Mouse (Mus musculus): ENCODE measurements around the gene Igfals. TPM values are rescaled to one million over a fixed set of nuclear protein-coding genes. Genes with fewer than 3 reads are reported as not detected.

Gene Igfals
- polyA plus RNA-seq, 1 experiment from 2014 or later = 4.8 TPM

DNA sequence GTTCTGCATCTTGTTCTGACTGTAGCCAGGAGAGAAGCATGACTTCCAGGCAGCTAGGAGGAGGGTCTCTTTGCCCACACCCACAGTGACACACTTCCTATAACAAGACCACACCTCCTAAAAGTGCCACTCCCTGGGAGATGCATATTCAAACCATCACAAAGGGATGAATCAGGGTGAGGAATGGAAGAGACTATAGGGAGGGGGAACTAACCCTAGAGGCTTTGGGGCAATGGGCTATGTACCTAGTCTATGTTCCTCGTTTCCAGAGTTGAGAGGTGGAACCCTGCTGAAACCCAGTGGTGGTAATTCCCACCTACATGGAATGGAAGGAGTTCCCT lies 8.6 kb downstream of the Igfals start:
- no peaks in the 10 kb centered on the region for H3K4me1 ChIP-seq (ENCODE audit: insufficient read depth, low read depth, low read length)
- H3K9me3 ChIP-seq (ENCODE audit: low read length) = no peaks in the 10 kb centered on the region
- no peaks in the 10 kb centered on the region for H3K36me3 ChIP-seq (ENCODE audit: insufficient read depth, low read length)
- 40% methylated on average over 1 of the region's 1 CpGs for WGBS
- no peak overlapping the region for H3K4me2 ChIP-seq (replicated peaks; ENCODE audit: low read depth, low read length)
- H3K9ac ChIP-seq (replicated peaks; ENCODE audit: low read depth) = no peak overlapping the region
- no peaks in the 10 kb centered on the region for H3K27me3 ChIP-seq (replicated peaks; ENCODE audit: insufficient read depth, low read length)
- no peak overlapping the region for H3K4me3 ChIP-seq (ENCODE audit: low read depth, low read length)
- DNase-seq (ENCODE audit: low spot score) = no peak
- H3K27ac ChIP-seq (ENCODE audit: low read length) = no peak overlapping the region
- no peak for ATAC-seq
- TF ChIP-seq CTCF (IDR thresholded peaks at IDR 0.05) (no peak), EP300 (IDR thresholded peaks at IDR 0.05) (no peak)

DNA sequence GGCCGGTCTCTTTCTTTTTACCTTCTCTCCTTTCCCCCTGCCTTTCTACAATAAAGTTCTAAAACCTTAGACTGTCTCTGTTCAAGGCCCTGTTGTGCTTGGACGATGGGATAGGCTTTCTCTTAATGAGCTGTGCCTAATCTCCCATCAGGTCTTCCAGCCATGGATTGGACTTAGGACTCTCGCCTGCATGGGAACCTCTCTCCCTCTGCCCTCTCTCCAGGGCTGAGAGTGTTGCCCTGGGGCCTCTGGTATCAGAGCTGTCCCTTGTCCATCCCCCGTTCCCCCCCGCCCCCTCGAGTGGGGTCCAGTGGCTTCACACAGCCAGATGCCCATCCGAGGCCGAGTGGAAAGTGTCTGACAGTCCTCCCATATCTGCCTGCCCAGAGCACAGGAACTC lies 9.2 kb downstream of the Igfals start:
- DNase-seq (ENCODE audit: low spot score) (no peak), ATAC-seq (no peak)
- Histone ChIP-seq H3K27me3 (replicated peaks; ENCODE audit: insufficient read depth, low read length) (no peaks in the 10 kb centered on the region), H3K36me3 (ENCODE audit: insufficient read depth, low read length) (no peaks in the 10 kb centered on the region), H3K27ac (ENCODE audit: low read length) (no peak overlapping the region), H3K4me1 (ENCODE audit: insufficient read depth, low read depth, low read length) (no peaks in the 10 kb centered on the region), H3K9me3 (ENCODE audit: low read length) (no peaks in the 10 kb centered on the region), H3K4me3 (ENCODE audit: low read depth, low read length) (no peak overlapping the region), H3K4me2 (replicated peaks; ENCODE audit: low read depth, low read length) (no peak overlapping the region), H3K9ac (replicated peaks; ENCODE audit: low read depth) (no peak overlapping the region)
- 74% methylated on average over 8 of the region's 8 CpGs for WGBS
- TF ChIP-seq EP300 (IDR thresholded peaks at IDR 0.05) (no peak), CTCF (IDR thresholded peaks at IDR 0.05) (no peak)

DNA sequence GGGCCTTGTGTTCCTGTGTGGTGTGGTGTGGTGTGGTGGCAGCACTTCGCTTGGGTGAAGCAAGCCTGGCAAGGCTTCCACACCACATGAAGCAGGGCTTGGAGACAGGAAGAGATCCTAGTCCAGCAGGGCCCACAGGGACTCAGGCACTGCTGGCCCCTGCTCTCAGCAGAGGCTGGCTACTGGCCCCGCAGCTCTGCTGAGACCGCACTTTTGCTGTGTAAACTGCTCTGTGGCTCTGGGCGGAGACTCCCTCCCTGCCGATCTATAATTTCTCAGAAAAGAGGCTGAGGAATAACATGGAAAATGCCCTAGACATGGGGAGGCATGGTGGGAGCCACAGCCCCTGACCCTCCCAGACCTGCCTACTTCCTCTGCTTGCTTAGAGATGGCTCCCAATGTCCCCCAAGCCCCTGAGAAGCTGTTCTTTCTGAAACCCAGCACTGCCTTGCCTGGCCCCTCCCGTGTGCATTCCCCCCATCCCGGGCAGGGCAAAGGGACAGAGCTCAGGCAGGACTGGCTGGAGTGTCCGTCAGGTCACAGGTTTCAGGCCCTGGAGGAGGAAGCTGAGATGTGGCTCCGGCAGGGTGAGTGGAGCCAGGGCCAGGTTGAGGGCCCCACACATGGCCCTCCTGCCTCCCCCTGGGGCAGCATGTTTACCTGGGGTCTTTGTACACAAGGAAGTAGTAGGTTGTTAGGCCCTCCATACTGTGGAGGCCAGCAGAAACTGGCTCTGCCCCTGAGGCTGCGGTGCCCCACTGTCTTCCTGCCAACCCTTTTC lies 11.7 kb downstream of the Igfals start:
- DNase-seq (ENCODE audit: low spot score) (no peak), ATAC-seq (peak; percentile 23)
- Histone ChIP-seq H3K36me3 (ENCODE audit: insufficient read depth, low read length) (no peaks in the 10 kb centered on the region), H3K9ac (replicated peaks; ENCODE audit: low read depth) (no peak overlapping the region), H3K27me3 (replicated peaks; ENCODE audit: insufficient read depth, low read length) (no peaks in the 10 kb centered on the region), H3K27ac (ENCODE audit: low read length) (peak overlapping the region; percentile 62), H3K4me2 (replicated peaks; ENCODE audit: low read depth, low read length) (peak overlapping the region; percentile 19; the same call in 1 of the 2 replicates), H3K4me3 (ENCODE audit: low read depth, low read length) (no peak overlapping the region), H3K4me1 (ENCODE audit: insufficient read depth, low read depth, low read length) (no peaks in the 10 kb centered on the region), H3K9me3 (ENCODE audit: low read length) (no peaks in the 10 kb centered on the region)
- no peak for TF ChIP-seq CTCF (IDR thresholded peaks at IDR 0.05)
- no peak for TF ChIP-seq EP300 (IDR thresholded peaks at IDR 0.05)
- 42% methylated on average over 10 of the region's 10 CpGs for WGBS

DNA sequence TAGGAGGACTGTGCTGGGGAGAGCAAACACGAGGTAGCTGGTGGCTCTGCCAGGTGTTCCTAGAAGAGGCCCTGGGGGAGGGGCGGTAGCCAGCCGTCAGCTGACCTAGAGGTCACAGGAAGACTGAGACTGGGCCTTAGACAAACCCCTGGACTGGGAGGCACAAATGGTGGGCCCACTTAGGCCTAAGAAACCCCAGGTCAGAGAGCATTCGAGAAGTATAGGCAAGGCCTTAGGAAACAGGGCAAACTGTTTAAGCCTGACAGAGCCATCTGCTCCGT lies 12.3 kb downstream of the Igfals start:
- H3K9ac ChIP-seq (replicated peaks; ENCODE audit: low read depth) = no peak overlapping the region

DNA sequence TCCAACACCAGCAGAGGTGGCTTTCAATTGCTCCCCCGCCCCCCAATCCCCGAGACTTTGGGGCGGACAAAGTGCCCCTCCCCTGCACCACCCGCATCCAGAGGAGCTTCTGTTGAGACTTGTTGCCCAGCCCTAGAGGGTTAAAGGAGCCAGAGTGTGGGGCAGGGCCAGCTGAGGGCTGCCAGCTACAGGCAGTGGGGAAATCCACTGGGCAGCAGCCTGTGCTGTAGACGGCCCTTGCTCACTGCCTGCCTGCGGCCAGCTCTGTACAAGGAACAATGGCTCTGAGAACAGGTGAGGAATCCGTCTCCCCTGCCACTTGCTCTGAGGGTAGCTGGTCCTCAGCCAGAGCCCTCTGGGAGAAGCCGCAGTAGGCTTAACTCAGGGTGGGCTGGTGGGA lies 12.7 kb downstream of the Igfals start:
- peak overlapping the region; percentile 62 for H3K27ac ChIP-seq (ENCODE audit: low read length)
- peaks cover 3% of the 10 kb centered on the region; the same call in 1 of the 2 replicates for H3K36me3 ChIP-seq (ENCODE audit: insufficient read depth, low read length)
- 56% methylated on average over 8 of the region's 8 CpGs for WGBS
- H3K4me2 ChIP-seq (replicated peaks; ENCODE audit: low read depth, low read length) = 0 out of 2 replicates have a peak overlapping the region, but pooled peaks have one; percentile 14
- H3K27me3 ChIP-seq (replicated peaks; ENCODE audit: insufficient read depth, low read length) = no peaks in the 10 kb centered on the region
- H3K9me3 ChIP-seq (ENCODE audit: low read length) = no peaks in the 10 kb centered on the region
- DNase-seq (ENCODE audit: low spot score) = peak; percentile 56
- ATAC-seq = peak; percentile 69
- H3K9ac ChIP-seq (replicated peaks; ENCODE audit: low read depth) = no peak overlapping the region
- H3K4me1 ChIP-seq (ENCODE audit: insufficient read depth, low read depth, low read length) = no peaks in the 10 kb centered on the region
- TF ChIP-seq CTCF (IDR thresholded peaks at IDR 0.05) (no peak), EP300 (IDR thresholded peaks at IDR 0.05) (no peak)
- H3K4me3 ChIP-seq (ENCODE audit: low read depth, low read length) = no peak overlapping the region

More for the DNA sequence above, 12.3 kb downstream of the Igfals start:
- Histone ChIP-seq H3K4me2 (replicated peaks; ENCODE audit: low read depth, low read length) (peak overlapping the region; percentile 19; the same call in 1 of the 2 replicates), H3K9me3 (ENCODE audit: low read length) (no peaks in the 10 kb centered on the region), H3K4me1 (ENCODE audit: insufficient read depth, low read depth, low read length) (no peaks in the 10 kb centered on the region), H3K27ac (ENCODE audit: low read length) (peak overlapping the region; percentile 62), H3K36me3 (ENCODE audit: insufficient read depth, low read length) (no peaks in the 10 kb centered on the region), H3K4me3 (ENCODE audit: low read depth, low read length) (no peak overlapping the region), H3K27me3 (replicated peaks; ENCODE audit: insufficient read depth, low read length) (no peaks in the 10 kb centered on the region)
- TF ChIP-seq EP300 (IDR thresholded peaks at IDR 0.05) (no peak), CTCF (IDR thresholded peaks at IDR 0.05) (no peak)
- DNase-seq (ENCODE audit: low spot score) (peak; percentile 49), ATAC-seq (peak; percentile 71)
- 16% methylated on average over 5 of the region's 5 CpGs for WGBS

DNA sequence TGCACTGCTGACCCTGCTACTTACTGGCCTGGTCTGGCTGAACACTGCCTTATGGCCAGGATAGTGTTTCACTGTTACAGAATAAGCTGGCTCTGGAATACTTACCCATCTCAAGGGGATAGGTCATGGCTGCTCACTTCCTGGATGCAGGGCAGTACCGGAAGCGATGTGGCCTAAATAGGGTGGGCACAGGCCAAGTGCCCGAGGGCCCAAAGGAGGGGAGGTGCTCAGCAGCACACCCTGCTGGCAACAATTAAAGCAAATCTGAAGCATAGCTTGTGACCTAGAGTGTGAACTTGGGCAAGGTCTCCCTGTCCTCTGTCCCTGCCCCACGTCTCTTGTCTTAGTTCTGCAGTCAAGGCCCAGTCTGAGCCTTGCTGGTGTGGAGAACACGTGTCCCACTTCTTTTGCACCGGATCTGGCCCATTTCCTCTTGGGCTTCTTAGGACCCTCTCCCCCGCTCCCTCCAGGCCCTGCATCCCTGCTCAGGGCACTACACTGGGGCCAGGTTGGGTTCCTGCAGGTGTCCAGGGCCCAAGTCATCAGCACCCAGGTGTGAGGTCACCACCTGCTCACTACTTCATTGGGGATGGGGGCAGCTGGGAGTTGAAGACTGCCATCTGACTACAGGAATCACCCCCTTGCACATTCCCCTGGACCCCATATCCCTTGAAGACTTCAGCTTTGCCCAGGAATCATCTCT lies 16.1 kb downstream of the Igfals start:
- ATAC-seq = no peak

More for the DNA sequence above, 16.1 kb downstream of the Igfals start:
- Histone ChIP-seq H3K36me3 (ENCODE audit: insufficient read depth, low read length) (peaks cover 7% of the 10 kb centered on the region; the same call in 1 of the 2 replicates), H3K4me1 (ENCODE audit: insufficient read depth, low read depth, low read length) (peaks cover 8% of the 10 kb centered on the region; the same call in 1 of the 2 replicates), H3K4me2 (replicated peaks; ENCODE audit: low read depth, low read length) (no peak overlapping the region), H3K27ac (ENCODE audit: low read length) (no peak overlapping the region), H3K9ac (replicated peaks; ENCODE audit: low read depth) (no peak overlapping the region), H3K9me3 (ENCODE audit: low read length) (no peaks in the 10 kb centered on the region), H3K4me3 (ENCODE audit: low read depth, low read length) (no peak overlapping the region), H3K27me3 (replicated peaks; ENCODE audit: insufficient read depth, low read length) (no peaks in the 10 kb centered on the region)
- WGBS = 33% methylated on average over 7 of the region's 7 CpGs
- no peak for TF ChIP-seq EP300 (IDR thresholded peaks at IDR 0.05)
- peak; percentile 72 for TF ChIP-seq CTCF (IDR thresholded peaks at IDR 0.05)
- peak; percentile 49 for DNase-seq (ENCODE audit: low spot score)
